Mouse (Mus musculus) forebrain, embryonic 13.5 days (tissue): ENCODE measurements around the gene Sart1. TPM values are rescaled to one million over a fixed set of nuclear protein-coding genes. Genes with fewer than 3 reads are reported as not detected.
"Not testable (repeated sequence)": the region's sequence is repeated elsewhere in the genome, so short reads cannot be mapped to it uniquely, and the experiment has no call there.

Experiments used
- ATAC-seq: fragments of 200-750 bp; cut with Nextera tagmentation; 2 replicates; pipeline ENCODE4 v1.8.0; 2017
- H3K27ac ChIP-seq: fragments of 300-500 bp; sonication (generic); 2 replicates; pipeline ENCODE4 v1.5.1; 2015; ENCODE audit warnings: inconsistent platforms, mild to moderate bottlenecking, moderate library complexity
- H3K27me3 ChIP-seq: fragments of 300-500 bp; sonication (generic); 2 replicates; pipeline ENCODE4 v1.6.1; 2015; ENCODE audit warnings: mild to moderate bottlenecking, inconsistent platforms
- H3K36me3 ChIP-seq: fragments of 300-500 bp; sonication (generic); 2 replicates; pipeline ENCODE4 v1.6.1; 2015; ENCODE audit warnings: mild to moderate bottlenecking, inconsistent platforms; ENCODE audit not compliant: poor library complexity, severe bottlenecking
- H3K4me1 ChIP-seq: fragments of 300-500 bp; sonication (generic); 2 replicates; pipeline ENCODE4 v1.6.1; 2015; ENCODE audit warnings: inconsistent platforms
- H3K4me2 ChIP-seq: fragments of 300-500 bp; sonication (generic); 2 replicates; pipeline ENCODE4 v1.6.1; 2015; ENCODE audit warnings: inconsistent platforms, mild to moderate bottlenecking, moderate library complexity
- H3K4me3 ChIP-seq: fragments of 300-500 bp; sonication (generic); 2 replicates; pipeline ENCODE4 v1.5.1; 2015; ENCODE audit warnings: mild to moderate bottlenecking, inconsistent platforms
- H3K9ac ChIP-seq: fragments of 300-500 bp; sonication (generic); 2 replicates; pipeline ENCODE4 v1.6.1; 2015; ENCODE audit warnings: mild to moderate bottlenecking, inconsistent platforms
- H3K9me3 ChIP-seq: fragments of 300-500 bp; sonication (generic); replicated peaks from 2 replicates; pipeline ENCODE4 v1.6.1; 2016; ENCODE audit warnings: inconsistent platforms
- WGBS: fragments of 180-500 bp; shearing (Covaris S2); methylation state at CpG from one replicate; pipeline ENCODE4 v1.1.7; 2015; 5-methylcytosine and 5-hydroxymethylcytosine counted together
- polyA plus RNA-seq: library from polyadenylated mRNA; unstranded; fragments of >200 nt; fragmentation: Nextera tagmentation; extraction: Ambion mirVana; gene quantifications from 2 replicates; pipeline ENCODE4 v1.2.1, GENCODE M21; 2015

Sart1 gene
- polyA plus RNA-seq, 1 experiment from 2014 or later, result 85.3 TPM

GRCm38 (mm10) chr19:5366175-5367052, 22.1 kb downstream of the Sart1 start, which contains the start of gene Eif1ad:
TSS of gene Eif1ad (plus strand) at chr19:5366741.
- Histone ChIP-seq H3K9ac (peak within 1 kb of the TSS; percentile 92), H3K4me2 (peak within 1 kb of the TSS; percentile 91), H3K9me3 (no peaks in the 10 kb centered on the region), H3K4me1 (peaks cover 23% of the 10 kb centered on the region), H3K36me3 (peaks cover 56% of the 10 kb centered on the region), H3K4me3 (peak within 1 kb of the TSS; percentile 98), H3K27ac (peak within 1 kb of the TSS; percentile 93), H3K27me3 (no peaks in the 10 kb centered on the region)
- peak; percentile 97 for ATAC-seq
- under 1% methylated on average over 76 of the region's 92 CpGs for WGBS

- Histone ChIP-seq H3K4me2 (peak overlapping the region; percentile 91), H3K4me3 (peak overlapping the region; percentile 98), H3K27ac (peak overlapping the region; percentile 93; the same call in 1 of the 2 replicates), H3K4me1 (peaks cover 23% of the 10 kb centered on the region), H3K36me3 (peaks cover 52% of the 10 kb centered on the region), H3K9ac (peak overlapping the region; percentile 92), H3K27me3 (no peaks in the 10 kb centered on the region), H3K9me3 (no peaks in the 10 kb centered on the region)
- no peak for ATAC-seq
- WGBS, result 15% methylated on average over 11 of the region's 11 CpGs
These were observed 22.8 kb downstream of the Sart1 start for GRCm38 (mm10) chr19:5365751-5366150.

- ATAC-seq, result no peak
- Histone ChIP-seq H3K9ac (no peak overlapping the region), H3K36me3 (peaks cover 43% of the 10 kb centered on the region), H3K4me2 (no peak overlapping the region), H3K27ac (no peak overlapping the region), H3K4me1 (peaks cover 23% of the 10 kb centered on the region), H3K9me3 (no peaks in the 10 kb centered on the region), H3K4me3 (no peak overlapping the region), H3K27me3 (no peaks in the 10 kb centered on the region)
- 97% methylated on average over 2 of the region's 2 CpGs for WGBS
These were observed 24.4 kb downstream of the Sart1 start for GRCm38 (mm10) chr19:5364124-5364523.

- no peak for ATAC-seq
These were observed 26.3 kb downstream of the Sart1 start for GRCm38 (mm10) chr19:5362186-5362585.

GRCm38 (mm10) chr19:5356080-5356479, 32.4 kb downstream of the Sart1 start:
- no peaks in the 10 kb centered on the region for H3K27me3 ChIP-seq
- no CpG with 5 or more reads among the region's 1 CpGs for WGBS

More at GRCm38 (mm10) chr19:5362186-5362585, 26.3 kb downstream of the Sart1 start:
- Histone ChIP-seq H3K4me1 (peaks cover 8% of the 10 kb centered on the region), H3K36me3 (peaks cover 31% of the 10 kb centered on the region), H3K9me3 (no peaks in the 10 kb centered on the region), H3K27me3 (no peaks in the 10 kb centered on the region), H3K4me3 (no peak overlapping the region), H3K4me2 (no peak overlapping the region), H3K27ac (no peak overlapping the region), H3K9ac (no peak overlapping the region)
- WGBS, result 83% methylated on average over 2 of the region's 2 CpGs

GRCm38 (mm10) chr19:5353609-5354008, 34.9 kb downstream of the Sart1 start:
- WGBS, result 81% methylated on average over 2 of the region's 2 CpGs
- ATAC-seq, result no peak

More at GRCm38 (mm10) chr19:5356080-5356479, 32.4 kb downstream of the Sart1 start:
- no peak overlapping the region for H3K27ac ChIP-seq
- no peak overlapping the region for H3K9ac ChIP-seq
- ATAC-seq, result no peak
- no peaks in the 10 kb centered on the region for H3K9me3 ChIP-seq
- H3K36me3 ChIP-seq, result peaks cover 6% of the 10 kb centered on the region; the same call in 1 of the 2 replicates
- no peaks in the 10 kb centered on the region for H3K4me1 ChIP-seq
- H3K4me3 ChIP-seq, result no peak overlapping the region
- no peak overlapping the region for H3K4me2 ChIP-seq

GRCm38 (mm10) chr19:5349502-5349873, 39.0 kb downstream of the Sart1 start, which contains the start of gene Cst6:
TSS of gene Cst6 (minus strand) at chr19:5349574.
- not testable (repeated sequence) for H3K36me3 ChIP-seq, H3K27me3 ChIP-seq, H3K27ac ChIP-seq, H3K4me1 ChIP-seq, ATAC-seq, H3K9me3 ChIP-seq
- peak within 1 kb of the TSS; percentile 36 for H3K4me3 ChIP-seq
- 65% methylated on average over 6 of the region's 6 CpGs for WGBS
- peak within 1 kb of the TSS; percentile 66 for H3K4me2 ChIP-seq
- peak within 1 kb of the TSS; percentile 62 for H3K9ac ChIP-seq

More at GRCm38 (mm10) chr19:5353609-5354008, 34.9 kb downstream of the Sart1 start:
- no peaks in the 10 kb centered on the region for H3K36me3 ChIP-seq
- no peak overlapping the region for H3K4me3 ChIP-seq
- H3K4me2 ChIP-seq, result no peak overlapping the region
- H3K27ac ChIP-seq, result no peak overlapping the region
- peaks cover 7% of the 10 kb centered on the region for H3K4me1 ChIP-seq
- H3K9ac ChIP-seq, result no peak overlapping the region
- peaks cover 3% of the 10 kb centered on the region; the same call in 1 of the 2 replicates for H3K27me3 ChIP-seq
- H3K9me3 ChIP-seq, result no peaks in the 10 kb centered on the region

GRCm38 (mm10) chr19:5348526-5349501, 39.7 kb downstream of the Sart1 start:
- H3K9ac ChIP-seq, result peak overlapping the region; percentile 62
- no peak for ATAC-seq
- H3K27me3 ChIP-seq, result peaks cover 3% of the 10 kb centered on the region; the same call in 1 of the 2 replicates
- H3K4me3 ChIP-seq, result peak overlapping the region; percentile 36
- H3K4me1 ChIP-seq, result peaks cover 7% of the 10 kb centered on the region
- H3K27ac ChIP-seq, result no peak overlapping the region
- 5% methylated on average over 34 of the region's 34 CpGs for WGBS
- no peaks in the 10 kb centered on the region for H3K9me3 ChIP-seq
- H3K36me3 ChIP-seq, result no peaks in the 10 kb centered on the region
- peak overlapping the region; percentile 66 for H3K4me2 ChIP-seq

GRCm38 (mm10) chr19:5348064-5348463, 40.4 kb downstream of the Sart1 start:
- Histone ChIP-seq H3K4me3 (no peak overlapping the region), H3K9ac (no peak overlapping the region), H3K9me3 (no peaks in the 10 kb centered on the region), H3K27ac (no peak overlapping the region), H3K4me1 (peaks cover 7% of the 10 kb centered on the region), H3K27me3 (peaks cover 3% of the 10 kb centered on the region; the same call in 1 of the 2 replicates), H3K4me2 (no peak overlapping the region), H3K36me3 (no peaks in the 10 kb centered on the region)
- ATAC-seq, result no peak
- WGBS, result 79% methylated on average over 6 of the region's 6 CpGs

GRCm38 (mm10) chr19:5345297-5346131, 43.0 kb downstream of the Sart1 start:
- Histone ChIP-seq H3K4me1 (peaks cover 7% of the 10 kb centered on the region), H3K27ac (no peak overlapping the region), H3K9ac (no peak overlapping the region), H3K4me2 (no peak overlapping the region), H3K4me3 (no peak overlapping the region), H3K27me3 (peaks cover under 1% of the 10 kb centered on the region; the same call in 1 of the 2 replicates), H3K36me3 (no peaks in the 10 kb centered on the region), H3K9me3 (no peaks in the 10 kb centered on the region)
- ATAC-seq, result no peak
- 88% methylated on average over 6 of the region's 6 CpGs for WGBS

- ATAC-seq, result no peak
- H3K36me3 ChIP-seq, result no peaks in the 10 kb centered on the region
- H3K4me3 ChIP-seq, result no peak overlapping the region
- H3K4me1 ChIP-seq, result no peaks in the 10 kb centered on the region
- no peak overlapping the region for H3K27ac ChIP-seq
- H3K9me3 ChIP-seq, result no peaks in the 10 kb centered on the region
- no peaks in the 10 kb centered on the region for H3K27me3 ChIP-seq
- H3K4me2 ChIP-seq, result no peak overlapping the region
- 91% methylated on average over 7 of the region's 7 CpGs for WGBS
- H3K9ac ChIP-seq, result no peak overlapping the region
These were observed 47.1 kb downstream of the Sart1 start for GRCm38 (mm10) chr19:5341360-5341759.
